Mouse (Mus musculus) ES-E14 (cell line): ENCODE measurements around the gene Vps8. TPM values are rescaled to one million over a fixed set of nuclear protein-coding genes. Genes with fewer than 3 reads are reported as not detected.

Source experiments
- DNase-seq: peaks from one replicate; pipeline ENCODE4 v3.0.0-alpha.2; 2013; ENCODE audit warnings: low read depth, low spot score
- H3K27ac ChIP-seq: 2 replicates; pipeline ENCODE4 v1.5.1; 2012; ENCODE audit warnings: low read depth, mild to moderate bottlenecking, low read length, moderate library complexity, mixed read lengths; ENCODE audit not compliant: poor library complexity, insufficient read depth, severe bottlenecking
- H3K36me3 ChIP-seq: 2 replicates; pipeline ENCODE4 v1.6.1; 2012; ENCODE audit warnings: mild to moderate bottlenecking, low read length, moderate library complexity, mixed read lengths; ENCODE audit not compliant: control insufficient read depth, poor library complexity, insufficient read depth, severe bottlenecking
- H3K4me1 ChIP-seq, 2 experiments: fragments of 150-350 bp in 1 of 2; sonication (generic) in 1 of 2; 2 replicates each; pipeline ENCODE4 v1.6.1; 2012; ENCODE audit warnings: low read length in 2 of 2, mild to moderate bottlenecking in 1 of 2, mixed read lengths in 1 of 2; ENCODE audit not compliant: control insufficient read depth in 2 of 2, insufficient read depth in 2 of 2, poor library complexity in 1 of 2
- H3K4me3 ChIP-seq, 2 experiments: fragments of 150-350 bp in 1 of 2; sonication (generic) in 1 of 2; 2 replicates each; pipeline ENCODE4 v1.5.1; 2012; ENCODE audit warnings: low read length in 2 of 2, low read depth in 1 of 2, mild to moderate bottlenecking in 1 of 2, mixed read lengths in 1 of 2; ENCODE audit not compliant: insufficient read depth in 1 of 2, poor library complexity in 1 of 2, severe bottlenecking in 1 of 2
- H3K9ac ChIP-seq: 2 replicates; pipeline ENCODE4 v1.6.1; 2012; ENCODE audit warnings: low read depth, mild to moderate bottlenecking, low read length, mixed read lengths; ENCODE audit not compliant: poor library complexity, insufficient read depth, severe bottlenecking
- H3K9me3 ChIP-seq: fragments of 150-350 bp; sonication (generic); 2 replicates; pipeline ENCODE4 v1.6.1; 2012; ENCODE audit warnings: low read depth, mild to moderate bottlenecking, low read length; ENCODE audit not compliant: control insufficient read depth, insufficient read depth
- CHD2 ChIP-seq: IDR thresholded peaks from 2 replicates; pipeline ENCODE4 v1.6.1; 2014; ENCODE audit warnings: mild to moderate bottlenecking, low read depth, low read length, inconsistent platforms
- HCFC1 ChIP-seq: IDR thresholded peaks from 2 replicates; pipeline ENCODE4 v1.6.1; 2012; ENCODE audit warnings: low read length, inconsistent platforms, borderline replicate concordance; ENCODE audit not compliant: insufficient read depth
- MAFK ChIP-seq: IDR thresholded peaks from 2 replicates; pipeline ENCODE4 v1.6.1; 2014; ENCODE audit warnings: mild to moderate bottlenecking, low read depth, low read length, inconsistent platforms; ENCODE audit not compliant: insufficient read depth
- ZC3H11A ChIP-seq: IDR thresholded peaks from 2 replicates; pipeline ENCODE4 v1.6.1; 2012; ENCODE audit warnings: low read depth, mild to moderate bottlenecking, inconsistent platforms, low read length, borderline replicate concordance
- ZNF384 ChIP-seq: IDR thresholded peaks from 2 replicates; pipeline ENCODE4 v1.6.1; 2012; ENCODE audit warnings: low read depth, low read length, inconsistent platforms
- in situ Hi-C, 2 experiments: fragments of 600-800 bp; cut with MboI; formaldehyde crosslinking; loops; one replicate each; pipeline ENCODE4 v1.15.1; 2025; ENCODE audit warnings: low sequenced_read_pairs in 2 of 2, inconsistent platforms in 1 of 2; ENCODE audit not compliant: unreplicated experiment in 2 of 2
- total RNA-seq: library from RNA; depleted of rRNA; stranded (reverse); fragments of 300-350 nt; gene quantifications from 2 replicates; pipeline ENCODE4 v1.2.3, GENCODE M21; 2012

The Vps8 gene
- total RNA-seq, 1 experiment = 12.5 TPM

DNA sequence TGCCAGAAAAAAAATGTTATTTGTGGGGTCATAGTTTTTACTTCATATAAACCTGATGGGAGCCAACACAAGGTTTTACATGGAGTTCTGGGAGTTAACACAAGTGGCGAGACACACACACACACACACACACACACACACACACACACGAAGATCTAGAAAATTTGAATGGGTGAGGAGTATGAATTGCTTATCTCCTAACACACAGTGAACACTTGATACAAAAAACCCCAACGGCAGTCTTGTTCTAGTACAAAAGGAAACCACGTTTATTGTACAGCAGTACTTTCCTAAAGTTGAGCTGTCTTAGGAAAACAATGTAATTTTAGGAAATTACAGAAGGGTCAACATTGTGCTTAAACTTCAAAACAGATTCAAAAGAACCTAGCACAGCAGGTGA lies 225.9 kb downstream of the Vps8 start:
- Histone ChIP-seq H3K9me3 (no peaks in the 10 kb centered on the region), H3K36me3 (no peaks in the 10 kb centered on the region), H3K4me3 (no peak overlapping the region), H3K4me1 (0 out of 4 replicates have a peak, but pooled peaks cover 0 to 2% of the 10 kb centered on the region in 2 experiments), H3K27ac (no peak overlapping the region), H3K9ac (no peak overlapping the region)
- in situ Hi-C loops = no loop called here
- TF ChIP-seq HCFC1 = no peak
- TF ChIP-seq CHD2 = no peak
- no peak for TF ChIP-seq ZC3H11A
- TF ChIP-seq ZNF384 = no peak
- TF ChIP-seq MAFK = no peak
- DNase-seq = no peak

DNA sequence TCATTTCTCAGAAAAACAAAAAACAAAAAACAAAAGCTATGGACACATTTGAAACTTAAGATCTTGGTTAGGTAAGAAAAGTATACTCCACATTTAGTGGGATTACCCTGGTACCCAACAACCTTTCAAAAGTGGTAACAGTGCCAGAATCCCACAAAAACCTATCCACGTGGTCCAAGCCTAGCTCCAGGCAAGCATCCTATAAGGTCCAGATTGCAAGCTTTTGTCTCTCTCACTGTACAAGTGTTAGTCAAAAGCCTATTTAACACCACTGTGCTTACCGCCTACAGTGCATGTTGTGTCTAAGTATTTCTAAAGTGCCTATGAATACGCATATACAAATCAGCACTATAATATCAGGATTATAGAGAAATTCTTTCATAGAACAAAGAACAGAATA lies 227.4 kb downstream of the Vps8 start:
- H3K4me3 ChIP-seq = no peak overlapping the region
- no peaks in the 10 kb centered on the region for H3K36me3 ChIP-seq
- H3K4me1 ChIP-seq = no peaks in the 10 kb centered on the region
- no peak overlapping the region for H3K9ac ChIP-seq
- TF ChIP-seq CHD2 (no peak), ZC3H11A (no peak), HCFC1 (no peak), ZNF384 (no peak), MAFK (no peak)
- in situ Hi-C loops = no loop called here
- no peak overlapping the region for H3K27ac ChIP-seq
- DNase-seq = no peak
- H3K9me3 ChIP-seq = no peaks in the 10 kb centered on the region

DNA sequence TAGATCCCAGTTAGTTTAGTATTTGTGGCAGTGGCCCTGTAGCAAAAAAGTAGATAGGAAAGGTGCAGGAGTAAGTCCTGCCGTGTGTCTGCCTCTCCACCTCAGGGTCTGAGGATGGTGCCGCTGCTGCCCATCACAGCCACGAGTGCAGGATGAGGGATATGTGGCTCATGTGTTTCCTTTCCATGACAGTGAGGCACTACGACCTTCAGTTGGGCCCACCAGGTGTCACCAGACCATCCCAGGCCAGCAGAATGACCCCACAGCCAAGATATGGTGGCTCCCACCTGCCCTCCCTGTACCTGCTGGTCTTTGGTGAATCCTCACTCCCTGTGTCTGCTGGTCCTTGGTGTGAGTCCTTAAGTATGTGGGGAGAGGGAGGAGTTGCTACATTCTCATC lies 228.2 kb downstream of the Vps8 start:
- TF ChIP-seq CHD2 (no peak), MAFK (no peak), ZNF384 (no peak), HCFC1 (no peak), ZC3H11A (no peak)
- H3K27ac ChIP-seq = no peak overlapping the region
- no peak overlapping the region for H3K9ac ChIP-seq
- H3K4me3 ChIP-seq = no peak overlapping the region
- in situ Hi-C loops = no loop called here
- no peaks in the 10 kb centered on the region for H3K9me3 ChIP-seq
- no peaks in the 10 kb centered on the region for H3K36me3 ChIP-seq
- no peak for DNase-seq
- no peaks in the 10 kb centered on the region for H3K4me1 ChIP-seq

DNA sequence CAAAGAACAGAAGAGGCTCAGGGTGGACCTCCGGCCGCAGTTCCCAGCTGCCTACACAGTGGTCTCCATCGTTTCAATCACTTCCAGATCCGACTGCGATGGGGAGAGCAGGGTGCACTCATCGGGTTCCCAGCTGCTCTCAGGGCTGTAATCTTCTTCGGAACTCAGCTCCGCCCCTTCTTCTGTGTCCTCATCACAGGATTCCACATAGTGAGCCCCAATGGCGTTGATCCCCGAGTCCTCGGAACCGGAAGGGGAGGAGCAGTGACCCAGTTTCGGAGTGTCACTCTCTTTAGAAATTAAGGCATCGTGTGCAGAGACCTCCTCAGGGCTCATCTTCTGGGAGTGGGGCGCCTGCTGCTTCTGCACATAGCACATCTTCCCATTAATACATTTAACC lies 230.2 kb downstream of the Vps8 start:
- Histone ChIP-seq H3K27ac (no peak overlapping the region), H3K9me3 (no peaks in the 10 kb centered on the region), H3K4me3 (no peak overlapping the region), H3K9ac (no peak overlapping the region), H3K4me1 (no peaks in the 10 kb centered on the region), H3K36me3 (no peaks in the 10 kb centered on the region)
- no peak for TF ChIP-seq HCFC1
- no peak for TF ChIP-seq ZC3H11A
- TF ChIP-seq CHD2 = no peak
- TF ChIP-seq ZNF384 = no peak
- no peak for TF ChIP-seq MAFK
- no peak for DNase-seq
- in situ Hi-C loops = no loop called here

DNA sequence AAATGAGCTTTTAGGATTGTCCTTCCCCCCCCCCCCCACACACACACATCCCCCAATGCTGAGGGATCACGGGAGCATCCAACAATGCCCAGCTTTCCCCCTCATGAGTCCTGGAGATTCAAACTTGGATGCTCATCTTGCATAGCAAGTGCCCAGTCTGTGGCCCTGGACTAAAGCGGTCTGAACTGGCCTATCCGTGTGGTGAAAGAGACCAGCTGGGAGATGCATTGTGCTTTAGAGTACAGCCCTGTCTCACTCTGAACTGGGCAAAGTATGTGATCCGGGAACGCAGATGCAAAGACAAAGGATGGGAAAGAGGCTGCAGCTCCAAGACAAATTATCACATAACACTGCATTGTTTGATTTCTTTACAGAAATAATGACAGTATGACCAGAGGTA lies 231.5 kb downstream of the Vps8 start:
- in situ Hi-C loops = no loop called here
- Histone ChIP-seq H3K9me3 (no peaks in the 10 kb centered on the region), H3K36me3 (no peaks in the 10 kb centered on the region), H3K4me3 (no peak overlapping the region), H3K4me1 (no peaks in the 10 kb centered on the region), H3K27ac (no peak overlapping the region), H3K9ac (no peak overlapping the region)
- no peak for DNase-seq
- TF ChIP-seq HCFC1 (no peak), ZNF384 (no peak), ZC3H11A (no peak), MAFK (no peak), CHD2 (no peak)
